Mouse (Mus musculus): Measurements from ENCODE around the gene Tgfa.

- TF ChIP-seq CTCF (IDR thresholded peaks at IDR 0.05; ENCODE audit: low read depth) (no peak), EP300 (IDR thresholded peaks at IDR 0.05; ENCODE audit: low read depth) (no peak)
Observed at GRCm38 (mm10) chr6:86276816-86277215, 81.8 kb downstream of the Tgfa start.
